Mouse (Mus musculus): ENCODE data around the gene Leng8.

Leng8 gene

GRCm38 (mm10) chr7:4146241-4147180 is 9.7 kb downstream of the Leng8 start:
- 87% methylated on average over 23 of the region's 23 CpGs for WGBS

- WGBS = 77% methylated on average over 18 of the region's 20 CpGs
Observed at GRCm38 (mm10) chr7:4147371-4147770, 10.5 kb downstream of the Leng8 start.

GRCm38 (mm10) chr7:4147836-4148235 is 11.0 kb downstream of the Leng8 start:
- WGBS = 45% methylated on average over 4 of the region's 4 CpGs

GRCm38 (mm10) chr7:4148341-4149208 is 11.7 kb downstream of the Leng8 start:
- WGBS = 14% methylated on average over 18 of the region's 18 CpGs

GRCm38 (mm10) chr7:4149209-4150054 is 12.6 kb downstream of the Leng8 start:
- under 1% methylated on average over 64 of the region's 64 CpGs for WGBS

- WGBS = 2% methylated on average over 14 of the region's 14 CpGs
Observed at GRCm38 (mm10) chr7:4150059-4150541, 13.3 kb downstream of the Leng8 start, which contains the start of gene Leng9. Gene Leng9 (minus strand): TSS chr7:4150374.

- WGBS = 7% methylated on average over 14 of the region's 14 CpGs
Observed at GRCm38 (mm10) chr7:4150811-4151221, 14.0 kb downstream of the Leng8 start.

- WGBS = 21% methylated on average over 22 of the region's 22 CpGs
Observed at GRCm38 (mm10) chr7:4151241-4151640, 14.4 kb downstream of the Leng8 start.

- WGBS = 63% methylated on average over 5 of the region's 5 CpGs
Observed at GRCm38 (mm10) chr7:4154356-4154755, 17.5 kb downstream of the Leng8 start.

GRCm38 (mm10) chr7:4154976-4155375 is 18.1 kb downstream of the Leng8 start:
- 59% methylated on average over 4 of the region's 4 CpGs for WGBS

GRCm38 (mm10) chr7:4161596-4161995 is 24.8 kb downstream of the Leng8 start:
- 97% methylated on average over 4 of the region's 4 CpGs for WGBS

- WGBS = 15% methylated on average over 11 of the region's 11 CpGs
Observed at GRCm38 (mm10) chr7:4163571-4164072, 26.8 kb downstream of the Leng8 start.

- WGBS = 2% methylated on average over 19 of the region's 20 CpGs
Observed at GRCm38 (mm10) chr7:4164090-4164910, 27.5 kb downstream of the Leng8 start, which contains the start of gene Cdc42ep5. Gene Cdc42ep5 (minus strand): TSS chr7:4164860.

- WGBS = 35% methylated on average over 3 of the region's 3 CpGs
Observed at GRCm38 (mm10) chr7:4165286-4165685, 28.4 kb downstream of the Leng8 start.

- WGBS = 75% methylated on average over 6 of the region's 6 CpGs
Observed at GRCm38 (mm10) chr7:4170193-4170938, 33.5 kb downstream of the Leng8 start.

- WGBS = 39% methylated on average over 3 of the region's 3 CpGs
Observed at GRCm38 (mm10) chr7:4178438-4178837, 41.6 kb downstream of the Leng8 start.
